Mouse (Mus musculus) megakaryocyte, embryonic 14.5 days (primary cell): Measurements from ENCODE around the gene Gli2.

ENCODE experiments used
- FLI1 ChIP-seq: IDR thresholded peaks from 2 replicates; pipeline ENCODE4 v1.6.1; 2012; ENCODE audit warnings: low read length, inconsistent platforms, mixed read lengths
- GATA1 ChIP-seq: IDR thresholded peaks from 3 replicates; pipeline ENCODE4 v1.6.1; 2012; ENCODE audit warnings: mixed read lengths, low read length, inconsistent platforms, borderline replicate concordance

GRCm38 (mm10) chr1:118911427-118911727 is 142.0 kb downstream of the Gli2 start:
- TF ChIP-seq FLI1 (no peak), GATA1 (no peak)
